Mouse (Mus musculus): ENCODE measurements at regions not wholly inside any gene's neighbourhood (a gene's known extent, or its start where the extent isn't known, plus 50 kb on each side); places are given as distances from the start of the nearest gene placed in this dataset.

- H3K27me3 ChIP-seq (ENCODE audit: low read depth, poor library complexity, severe bottlenecking) = no peaks in the 10 kb centered on the region
- no peak overlapping the region for H3K4me3 ChIP-seq
- H3K4me1 ChIP-seq = peaks cover 14% of the 10 kb centered on the region; the same call in 1 of the 2 replicates
- no peak overlapping the region for H3K27ac ChIP-seq
- no peaks in the 10 kb centered on the region for H3K9me3 ChIP-seq (replicated peaks)
- H3K36me3 ChIP-seq = no peaks in the 10 kb centered on the region
- no peak for DNase-seq (ENCODE audit: low spot score)
- 46% methylated on average over 3 of the region's 3 CpGs for WGBS
These were observed 103.1 kb downstream of the Cenpf start for GRCm38 (mm10) chr1:189584831-189585230.

GRCm38 (mm10) chr1:189581427-189581826, 106.5 kb downstream of the Cenpf start:
- H3K36me3 ChIP-seq = no peaks in the 10 kb centered on the region
- peaks cover 14% of the 10 kb centered on the region; the same call in 1 of the 2 replicates for H3K4me1 ChIP-seq
- no peak overlapping the region for H3K4me3 ChIP-seq
- no peak for DNase-seq (ENCODE audit: low spot score)
- no peaks in the 10 kb centered on the region for H3K27me3 ChIP-seq (ENCODE audit: low read depth, poor library complexity, severe bottlenecking)
- no peaks in the 10 kb centered on the region; the same call in 1 of the 2 replicates for H3K9me3 ChIP-seq (replicated peaks)
- 0 out of 2 replicates have a peak overlapping the region, but pooled peaks have one; percentile 28 for H3K27ac ChIP-seq
- WGBS = 90% methylated on average over 4 of the region's 4 CpGs

- Histone ChIP-seq H3K36me3 (no peaks in the 10 kb centered on the region), H3K4me3 (no peak overlapping the region), H3K9me3 (replicated peaks) (no peaks in the 10 kb centered on the region; the same call in 1 of the 2 replicates), H3K27me3 (ENCODE audit: low read depth, poor library complexity, severe bottlenecking) (no peaks in the 10 kb centered on the region), H3K27ac (no peak overlapping the region), H3K4me1 (peaks cover 9% of the 10 kb centered on the region; the same call in 1 of the 2 replicates)
- DNase-seq (ENCODE audit: low spot score) = peak; percentile 44
- WGBS = 74% methylated on average over 2 of the region's 2 CpGs
These were observed 108.5 kb downstream of the Cenpf start for GRCm38 (mm10) chr1:189579358-189579757.

GRCm38 (mm10) chr1:189576311-189577002, 111.4 kb downstream of the Cenpf start:
- H3K9me3 ChIP-seq (replicated peaks) = no peaks in the 10 kb centered on the region; the same call in 1 of the 2 replicates
- 70% methylated on average over 11 of the region's 11 CpGs for WGBS
- H3K4me3 ChIP-seq = no peak overlapping the region
- 0 out of 2 replicates have a peak, but pooled peaks cover 4% of the 10 kb centered on the region for H3K4me1 ChIP-seq
- no peaks in the 10 kb centered on the region for H3K27me3 ChIP-seq (ENCODE audit: low read depth, poor library complexity, severe bottlenecking)
- no peak overlapping the region for H3K27ac ChIP-seq
- no peak for DNase-seq (ENCODE audit: low spot score)
- no peaks in the 10 kb centered on the region for H3K36me3 ChIP-seq

GRCm38 (mm10) chr1:189575525-189576240, 112.2 kb downstream of the Cenpf start:
- Histone ChIP-seq H3K4me3 (no peak overlapping the region), H3K9me3 (replicated peaks) (no peaks in the 10 kb centered on the region; the same call in 1 of the 2 replicates), H3K36me3 (no peaks in the 10 kb centered on the region), H3K4me1 (0 out of 2 replicates have a peak, but pooled peaks cover 4% of the 10 kb centered on the region), H3K27ac (no peak overlapping the region), H3K27me3 (ENCODE audit: low read depth, poor library complexity, severe bottlenecking) (no peaks in the 10 kb centered on the region)
- no peak for DNase-seq (ENCODE audit: low spot score)
- 90% methylated on average over 10 of the region's 10 CpGs for WGBS

- H3K27me3 ChIP-seq (ENCODE audit: low read depth, poor library complexity, severe bottlenecking) = no peaks in the 10 kb centered on the region
- H3K27ac ChIP-seq = no peak overlapping the region
- 57% methylated on average over 7 of the region's 7 CpGs for WGBS
- H3K36me3 ChIP-seq = no peaks in the 10 kb centered on the region
- H3K9me3 ChIP-seq (replicated peaks) = no peaks in the 10 kb centered on the region
- H3K4me1 ChIP-seq = no peaks in the 10 kb centered on the region
- H3K4me3 ChIP-seq = no peak overlapping the region
- DNase-seq (ENCODE audit: low spot score) = no peak
These were observed 121.4 kb downstream of the Cenpf start for GRCm38 (mm10) chr1:189566491-189566890.

GRCm38 (mm10) chr1:189561831-189562230, 126.1 kb downstream of the Cenpf start:
- DNase-seq (ENCODE audit: low spot score) = no peak
- WGBS = 88% methylated on average over 12 of the region's 12 CpGs
- H3K4me3 ChIP-seq = no peak overlapping the region
- no peak overlapping the region for H3K27ac ChIP-seq
- H3K4me1 ChIP-seq = 0 out of 2 replicates have a peak, but pooled peaks cover 6% of the 10 kb centered on the region
- no peaks in the 10 kb centered on the region for H3K27me3 ChIP-seq (ENCODE audit: low read depth, poor library complexity, severe bottlenecking)
- H3K36me3 ChIP-seq = no peaks in the 10 kb centered on the region
- no peaks in the 10 kb centered on the region for H3K9me3 ChIP-seq (replicated peaks)

GRCm38 (mm10) chr1:189560576-189560975, 127.3 kb downstream of the Cenpf start:
- 38% methylated on average over 10 of the region's 10 CpGs for WGBS
- Histone ChIP-seq H3K27me3 (ENCODE audit: low read depth, poor library complexity, severe bottlenecking) (no peaks in the 10 kb centered on the region), H3K4me1 (0 out of 2 replicates have a peak, but pooled peaks cover 6% of the 10 kb centered on the region), H3K4me3 (no peak overlapping the region), H3K36me3 (no peaks in the 10 kb centered on the region), H3K9me3 (replicated peaks) (no peaks in the 10 kb centered on the region), H3K27ac (no peak overlapping the region)
- DNase-seq (ENCODE audit: low spot score) = no peak

GRCm38 (mm10) chr1:189550851-189551250, 137.0 kb downstream of the Cenpf start:
- Histone ChIP-seq H3K36me3 (no peaks in the 10 kb centered on the region), H3K4me1 (no peaks in the 10 kb centered on the region), H3K9me3 (replicated peaks) (no peaks in the 10 kb centered on the region), H3K27ac (no peak overlapping the region), H3K27me3 (ENCODE audit: low read depth, poor library complexity, severe bottlenecking) (no peaks in the 10 kb centered on the region), H3K4me3 (no peak overlapping the region)
- 87% methylated on average over 9 of the region's 9 CpGs for WGBS
- DNase-seq (ENCODE audit: low spot score) = no peak

- no peaks in the 10 kb centered on the region for H3K4me1 ChIP-seq
- H3K9me3 ChIP-seq (replicated peaks) = no peaks in the 10 kb centered on the region
- WGBS = 89% methylated on average over 2 of the region's 2 CpGs
- DNase-seq (ENCODE audit: low spot score) = no peak
- H3K27me3 ChIP-seq (ENCODE audit: low read depth, poor library complexity, severe bottlenecking) = no peaks in the 10 kb centered on the region
- H3K4me3 ChIP-seq = no peak overlapping the region
- H3K27ac ChIP-seq = no peak overlapping the region
- no peaks in the 10 kb centered on the region for H3K36me3 ChIP-seq
These were observed 130.8 kb upstream of the Kcnk2 start for GRCm38 (mm10) chr1:189532834-189533233.

GRCm38 (mm10) chr1:189526329-189526728, 124.3 kb upstream of the Kcnk2 start:
- Histone ChIP-seq H3K27me3 (ENCODE audit: low read depth, poor library complexity, severe bottlenecking) (no peaks in the 10 kb centered on the region), H3K36me3 (no peaks in the 10 kb centered on the region), H3K27ac (no peak overlapping the region), H3K4me3 (no peak overlapping the region), H3K4me1 (no peaks in the 10 kb centered on the region), H3K9me3 (replicated peaks) (no peaks in the 10 kb centered on the region)
- 92% methylated on average over 5 of the region's 5 CpGs for WGBS
- no peak for DNase-seq (ENCODE audit: low spot score)

GRCm38 (mm10) chr1:189515476-189515875, 113.4 kb upstream of the Kcnk2 start:
- no peak for DNase-seq (ENCODE audit: low spot score)
- Histone ChIP-seq H3K4me1 (no peaks in the 10 kb centered on the region), H3K27ac (no peak overlapping the region), H3K27me3 (ENCODE audit: low read depth, poor library complexity, severe bottlenecking) (no peaks in the 10 kb centered on the region), H3K9me3 (replicated peaks) (no peaks in the 10 kb centered on the region), H3K36me3 (no peaks in the 10 kb centered on the region), H3K4me3 (no peak overlapping the region)
- WGBS = 88% methylated on average over 7 of the region's 7 CpGs

GRCm38 (mm10) chr1:189513358-189513757, 111.3 kb upstream of the Kcnk2 start:
- Histone ChIP-seq H3K9me3 (replicated peaks) (no peaks in the 10 kb centered on the region), H3K4me1 (no peaks in the 10 kb centered on the region), H3K27ac (no peak overlapping the region), H3K4me3 (no peak overlapping the region), H3K36me3 (no peaks in the 10 kb centered on the region), H3K27me3 (ENCODE audit: low read depth, poor library complexity, severe bottlenecking) (no peaks in the 10 kb centered on the region)
- DNase-seq (ENCODE audit: low spot score) = no peak
- 93% methylated on average over 4 of the region's 4 CpGs for WGBS

All from limb, embryonic 10.5 days (tissue).